Mouse (Mus musculus) olfactory bulb, adult 2 months (tissue): Measurements from ENCODE around the gene Cdca4.

Experiments used
- CTCF ChIP-seq: fragments of 200-500 bp; IDR thresholded peaks from 2 replicates; pipeline ENCODE4 v1.5.1; 2012; ENCODE audit warnings: low read depth, mild to moderate bottlenecking, low read length, moderate library complexity; ENCODE audit not compliant: insufficient read depth
- POLR2A ChIP-seq: fragments of 200-500 bp; IDR thresholded peaks from 2 replicates; pipeline ENCODE4 v1.6.1; 2012; ENCODE audit warnings: mild to moderate bottlenecking, low read depth, low read length, moderate library complexity; ENCODE audit not compliant: insufficient read depth

GRCm38 (mm10) chr12:112800476-112800875 is 28.7 kb downstream of the Cdca4 start:
- TF ChIP-seq CTCF (peak; percentile 91), POLR2A (no peak)
